Mouse (Mus musculus) neural tube, embryonic 14.5 days (tissue): ENCODE data around the gene Tmem63b. TPM values are rescaled to one million over a fixed set of nuclear protein-coding genes. Genes with fewer than 3 reads are reported as not detected.

ENCODE experiments used
- ATAC-seq: fragments of 200-750 bp; cut with Nextera tagmentation; 2 replicates; pipeline ENCODE4 v1.8.0; 2017; ENCODE audit warnings: low read depth, mild to moderate bottlenecking, moderate TSS enrichment, moderate library complexity
- H3K27ac ChIP-seq: fragments of 300-500 bp; sonication (generic); 2 replicates; pipeline ENCODE4 v1.5.1; 2014; ENCODE audit warnings: low read depth, mild to moderate bottlenecking, control low read depth, low read length, moderate library complexity, mixed read lengths
- H3K27me3 ChIP-seq: fragments of 300-500 bp; sonication (generic); 2 replicates; pipeline ENCODE4 v1.6.1; 2014; ENCODE audit warnings: low read length; ENCODE audit not compliant: control insufficient read depth, insufficient read depth
- H3K36me3 ChIP-seq: fragments of 300-500 bp; sonication (generic); 2 replicates; pipeline ENCODE4 v1.6.1; 2014; ENCODE audit warnings: low read length, mixed read lengths; ENCODE audit not compliant: control insufficient read depth, insufficient read depth
- H3K4me1 ChIP-seq: fragments of 300-500 bp; sonication (generic); 2 replicates; pipeline ENCODE4 v1.6.1; 2014; ENCODE audit warnings: low read length; ENCODE audit not compliant: control insufficient read depth, insufficient read depth
- H3K4me2 ChIP-seq: fragments of 300-500 bp; sonication (generic); 2 replicates; pipeline ENCODE4 v1.6.1; 2014; ENCODE audit warnings: mild to moderate bottlenecking, low read depth, low read length, control low read depth
- H3K4me3 ChIP-seq: fragments of 300-500 bp; sonication (generic); 2 replicates; pipeline ENCODE4 v1.5.1; 2014; ENCODE audit warnings: low read depth, low read length, control low read depth, mixed read lengths
- H3K9ac ChIP-seq: fragments of 300-500 bp; sonication (generic); replicated peaks from 2 replicates; pipeline ENCODE4 v1.6.1; 2014; ENCODE audit warnings: low read depth, mild to moderate bottlenecking, control low read depth, low read length, mixed read lengths
- H3K9me3 ChIP-seq: fragments of 300-500 bp; sonication (generic); 2 replicates; pipeline ENCODE4 v1.6.1; 2016; ENCODE audit warnings: low read length; ENCODE audit not compliant: control insufficient read depth
- WGBS: fragments of 180-500 bp; shearing (Covaris S2); extraction: QIAGEN DNeasy Blood & Tissue Kit; methylation state at CpG from one replicate; pipeline ENCODE4 v1.1.7; 2014; 5-methylcytosine and 5-hydroxymethylcytosine counted together
- polyA plus RNA-seq: library from polyadenylated mRNA; unstranded; fragments of >200 nt; fragmentation: Nextera tagmentation; extraction: Ambion mirVana; gene quantifications from 2 replicates; pipeline ENCODE4 v1.2.1, GENCODE M21; 2014

The Tmem63b gene
- polyA plus RNA-seq, 1 experiment from 2014 or later: 117 TPM

GRCm38 (mm10) chr17:45641981-45642380 is 44.7 kb downstream of the Tmem63b start:
- H3K9ac ChIP-seq: no peak overlapping the region
- 92% methylated on average over 8 of the region's 8 CpGs for WGBS
- H3K4me1 ChIP-seq: no peaks in the 10 kb centered on the region
- no peak overlapping the region for H3K27ac ChIP-seq
- no peaks in the 10 kb centered on the region for H3K36me3 ChIP-seq
- H3K9me3 ChIP-seq: no peaks in the 10 kb centered on the region
- no peak overlapping the region for H3K4me3 ChIP-seq
- no peak for ATAC-seq
- no peaks in the 10 kb centered on the region for H3K27me3 ChIP-seq
- H3K4me2 ChIP-seq: no peak overlapping the region

DNA sequence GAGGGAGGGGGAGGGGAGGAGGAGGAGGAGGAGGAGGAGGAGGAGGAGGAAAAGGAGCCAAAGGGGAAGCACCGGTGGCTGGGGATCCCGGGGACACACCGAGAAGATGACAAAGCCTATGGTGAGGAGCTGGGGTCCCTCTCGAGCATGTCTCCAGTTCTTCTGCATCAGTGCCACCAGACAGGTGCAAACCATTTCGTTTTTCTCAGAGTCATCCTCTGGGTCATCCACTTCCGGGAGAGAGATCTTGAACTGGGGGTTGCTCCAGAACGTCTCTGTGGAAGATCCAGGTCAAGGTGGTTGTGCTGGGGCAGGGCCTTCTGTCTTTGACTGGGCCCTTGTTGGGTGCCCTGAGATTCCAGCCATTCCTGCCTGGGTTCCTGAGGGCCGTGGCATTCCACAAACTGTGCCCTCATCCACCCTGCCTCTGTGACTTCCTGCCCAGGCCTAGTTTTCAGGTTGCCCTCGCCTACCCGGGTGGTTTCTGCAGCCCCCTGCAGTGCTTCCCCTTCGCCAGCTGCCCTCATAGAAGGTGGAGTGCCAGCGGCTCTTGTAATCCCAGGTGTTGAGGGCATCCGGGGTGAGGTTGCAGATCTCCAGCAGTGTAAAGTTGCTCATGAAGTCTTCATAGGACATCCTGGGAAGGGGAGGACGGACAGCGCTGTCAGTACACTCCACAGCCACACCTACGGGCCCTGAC is 48.0 kb downstream of the Tmem63b start:
- H3K27ac ChIP-seq: no peak overlapping the region
- WGBS: 85% methylated on average over 16 of the region's 16 CpGs
- no peaks in the 10 kb centered on the region for H3K4me1 ChIP-seq
- no peaks in the 10 kb centered on the region for H3K9me3 ChIP-seq
- no peak overlapping the region for H3K4me2 ChIP-seq
- no peaks in the 10 kb centered on the region for H3K27me3 ChIP-seq
- H3K9ac ChIP-seq: no peak overlapping the region
- ATAC-seq: no peak
- H3K4me3 ChIP-seq: no peak overlapping the region
- H3K36me3 ChIP-seq: no peaks in the 10 kb centered on the region

DNA sequence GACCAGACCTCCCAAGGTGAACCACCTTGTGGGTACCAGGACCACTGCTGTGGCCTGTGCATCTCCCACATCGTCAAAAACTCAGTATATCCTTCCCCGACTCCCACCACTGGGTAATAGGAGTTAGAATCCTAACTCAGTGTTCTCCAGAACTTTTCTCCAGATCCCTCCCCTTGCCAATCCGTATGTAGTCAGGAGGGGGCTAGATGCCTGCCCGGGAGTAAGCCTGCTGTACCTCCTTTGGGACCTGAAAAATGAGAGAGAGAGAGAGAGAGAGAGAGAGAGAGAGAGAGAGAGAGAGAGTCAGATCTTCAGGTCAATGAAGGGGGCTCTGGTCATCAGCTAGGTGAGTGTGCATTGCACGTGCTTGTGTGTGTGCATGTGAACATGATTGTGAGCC is 52.7 kb downstream of the Tmem63b start:
- no peak for ATAC-seq
- H3K4me1 ChIP-seq: 0 out of 2 replicates have a peak, but pooled peaks cover 5% of the 10 kb centered on the region
- WGBS: 84% methylated on average over 5 of the region's 5 CpGs

GRCm38 (mm10) chr17:45631940-45632339 is 54.8 kb downstream of the Tmem63b start:
- Histone ChIP-seq H3K4me2 (no peak overlapping the region), H3K4me3 (no peak overlapping the region), H3K27me3 (no peaks in the 10 kb centered on the region), H3K36me3 (no peaks in the 10 kb centered on the region), H3K9ac (no peak overlapping the region), H3K4me1 (0 out of 2 replicates have a peak, but pooled peaks cover 5% of the 10 kb centered on the region), H3K9me3 (no peaks in the 10 kb centered on the region), H3K27ac (no peak overlapping the region)
- 84% methylated on average over 5 of the region's 6 CpGs for WGBS
- no peak for ATAC-seq

More for the DNA sequence above, 52.7 kb downstream of the Tmem63b start:
- Histone ChIP-seq H3K9me3 (no peaks in the 10 kb centered on the region), H3K36me3 (no peaks in the 10 kb centered on the region), H3K9ac (no peak overlapping the region), H3K4me2 (no peak overlapping the region), H3K4me3 (no peak overlapping the region), H3K27ac (no peak overlapping the region), H3K27me3 (no peaks in the 10 kb centered on the region)

GRCm38 (mm10) chr17:45630992-45631391 is 55.7 kb downstream of the Tmem63b start:
- Histone ChIP-seq H3K27ac (no peak overlapping the region; the same call in 1 of the 2 replicates), H3K27me3 (no peaks in the 10 kb centered on the region), H3K4me2 (peak overlapping the region; percentile 75), H3K36me3 (no peaks in the 10 kb centered on the region), H3K4me3 (no peak overlapping the region), H3K9me3 (no peaks in the 10 kb centered on the region), H3K4me1 (0 out of 2 replicates have a peak, but pooled peaks cover 5% of the 10 kb centered on the region), H3K9ac (no peak overlapping the region)
- ATAC-seq: 0 out of 2 replicates have a peak, but pooled peaks have one; percentile 9
- 50% methylated on average over 3 of the region's 3 CpGs for WGBS

DNA sequence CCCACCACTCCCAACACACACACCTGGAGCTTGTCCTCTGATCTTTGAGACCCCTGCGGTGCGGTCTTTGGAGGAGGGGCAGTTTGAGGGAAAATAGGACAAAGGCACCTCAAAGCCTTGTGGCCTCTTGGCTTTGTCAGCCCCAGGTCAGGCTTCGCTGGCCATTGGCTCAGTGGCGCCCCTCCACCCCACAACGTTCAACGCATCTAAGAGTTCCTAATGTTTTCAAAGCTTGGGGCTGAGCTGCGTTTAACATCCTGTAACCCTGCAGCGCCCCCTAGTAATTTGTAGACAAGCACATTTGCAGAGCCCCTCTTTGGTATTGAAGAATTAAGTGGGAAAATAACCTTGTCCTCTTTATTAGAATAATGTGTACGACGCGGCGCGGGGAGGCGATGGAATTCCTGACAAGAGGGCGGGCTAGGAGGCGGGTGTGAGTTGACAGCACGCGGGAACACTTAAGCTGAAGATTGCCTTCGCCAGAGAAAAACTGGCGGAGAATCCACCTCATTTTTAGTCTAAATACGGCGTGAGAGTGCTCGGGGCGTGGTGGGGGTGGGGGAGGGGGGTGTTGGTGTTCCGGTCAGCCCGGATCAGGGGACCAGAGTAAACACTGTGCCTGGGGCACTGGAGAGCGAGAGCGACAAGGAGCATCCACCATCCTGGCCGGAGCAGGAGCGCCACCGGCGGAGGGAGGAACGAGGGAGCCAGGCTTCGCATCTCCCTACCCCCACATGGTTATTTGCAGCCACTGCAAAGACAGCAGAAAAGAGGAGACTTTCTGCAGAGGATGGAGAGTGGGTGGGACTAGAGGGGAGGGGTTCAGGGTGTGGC is 56.6 kb downstream of the Tmem63b start:
- H3K36me3 ChIP-seq: no peaks in the 10 kb centered on the region
- peak overlapping the region; percentile 80 for H3K27ac ChIP-seq
- H3K4me2 ChIP-seq: peak overlapping the region; percentile 75
- 0 out of 2 replicates have a peak, but pooled peaks cover 5% of the 10 kb centered on the region for H3K4me1 ChIP-seq
- 2% methylated on average over 34 of the region's 34 CpGs for WGBS
- peak overlapping the region; percentile 36 for H3K4me3 ChIP-seq
- H3K27me3 ChIP-seq: no peaks in the 10 kb centered on the region
- no peaks in the 10 kb centered on the region for H3K9me3 ChIP-seq
- peak; percentile 87 for ATAC-seq
- H3K9ac ChIP-seq: peak overlapping the region; percentile 59

- WGBS: 71% methylated on average over 13 of the region's 13 CpGs
- Histone ChIP-seq H3K4me2 (peak overlapping the region; percentile 75), H3K4me3 (peak overlapping the region; percentile 36; the same call in 1 of the 2 replicates), H3K9me3 (no peaks in the 10 kb centered on the region), H3K36me3 (no peaks in the 10 kb centered on the region), H3K9ac (no peak overlapping the region), H3K27me3 (no peaks in the 10 kb centered on the region), H3K27ac (no peak overlapping the region; the same call in 1 of the 2 replicates), H3K4me1 (0 out of 2 replicates have a peak, but pooled peaks cover 5% of the 10 kb centered on the region)
- peak; percentile 10; the same call in 1 of the 2 replicates for ATAC-seq
These were observed 57.5 kb downstream of the Tmem63b start for GRCm38 (mm10) chr17:45628885-45629855.

DNA sequence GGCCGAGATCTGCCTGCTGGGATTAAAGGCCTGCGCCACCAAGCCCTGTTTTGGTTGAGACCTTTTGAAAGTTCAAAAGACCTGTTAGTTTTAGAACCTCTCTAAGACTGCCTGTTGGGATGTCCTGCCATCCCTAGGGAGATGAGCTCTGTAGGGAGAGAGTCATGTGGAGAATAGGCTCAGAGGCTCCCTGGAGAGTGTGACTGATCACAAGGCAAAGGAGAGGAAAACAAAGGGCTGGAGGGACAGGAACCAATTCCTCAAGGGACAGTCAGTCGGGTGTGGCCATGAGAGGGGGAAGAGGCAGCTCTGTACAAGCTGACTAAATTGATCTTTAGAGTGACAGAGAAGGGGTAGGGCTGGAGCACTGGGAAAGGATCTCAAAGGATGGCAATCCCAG is 58.5 kb downstream of the Tmem63b start:
- no peak overlapping the region for H3K9ac ChIP-seq
- H3K27ac ChIP-seq: no peak overlapping the region
- H3K4me2 ChIP-seq: no peak overlapping the region
- no peak for ATAC-seq
- 28% methylated on average over 3 of the region's 3 CpGs for WGBS
- H3K4me1 ChIP-seq: 0 out of 2 replicates have a peak, but pooled peaks cover 5% of the 10 kb centered on the region
- no peaks in the 10 kb centered on the region for H3K9me3 ChIP-seq
- no peak overlapping the region for H3K4me3 ChIP-seq
- H3K36me3 ChIP-seq: no peaks in the 10 kb centered on the region
- H3K27me3 ChIP-seq: no peaks in the 10 kb centered on the region
